Mouse (Mus musculus): ENCODE measurements around the gene Pde4dip. TPM values are rescaled to one million over a fixed set of nuclear protein-coding genes. Genes with fewer than 3 reads are reported as not detected.

Gene Pde4dip
- polyA plus RNA-seq, 1 experiment = 39.5 TPM

DNA sequence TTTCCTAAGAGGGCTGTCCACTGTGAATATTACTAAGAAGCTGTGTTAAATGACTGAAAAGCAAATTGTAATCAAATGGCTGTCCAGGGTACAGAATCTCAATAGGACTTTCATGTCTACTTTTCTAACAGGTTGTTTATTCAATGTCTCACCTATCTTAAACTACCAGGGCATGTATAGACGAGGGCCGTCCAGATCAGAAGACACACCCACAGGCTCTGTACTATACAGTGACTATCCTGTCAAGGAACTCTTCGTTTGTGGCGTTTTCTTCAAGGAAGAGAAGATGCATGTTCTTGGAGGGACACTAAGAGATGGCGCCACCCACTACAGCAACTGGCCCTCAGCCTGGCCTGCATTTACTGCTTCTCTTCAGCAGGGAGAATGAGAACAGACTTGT, 152.9 kb downstream of the Pde4dip start:
- WGBS = 77% methylated on average over 5 of the region's 5 CpGs
- H3K4me1 ChIP-seq (ENCODE audit: control insufficient read depth, insufficient read depth, low read length) = peaks cover 6% of the 10 kb centered on the region; the same call in 1 of the 2 replicates
- no peak overlapping the region for H3K4me3 ChIP-seq (ENCODE audit: insufficient read depth, low read depth, low read length)
- H3K27ac ChIP-seq (ENCODE audit: insufficient read depth, low read depth, low read length) = no peak overlapping the region
- TF ChIP-seq POLR2A (IDR thresholded peaks at IDR 0.05; ENCODE audit: insufficient read depth, low read depth, low read length) (no peak), CTCF (IDR thresholded peaks at IDR 0.05; ENCODE audit: insufficient read depth, low read depth, low read length) (no peak)

DNA sequence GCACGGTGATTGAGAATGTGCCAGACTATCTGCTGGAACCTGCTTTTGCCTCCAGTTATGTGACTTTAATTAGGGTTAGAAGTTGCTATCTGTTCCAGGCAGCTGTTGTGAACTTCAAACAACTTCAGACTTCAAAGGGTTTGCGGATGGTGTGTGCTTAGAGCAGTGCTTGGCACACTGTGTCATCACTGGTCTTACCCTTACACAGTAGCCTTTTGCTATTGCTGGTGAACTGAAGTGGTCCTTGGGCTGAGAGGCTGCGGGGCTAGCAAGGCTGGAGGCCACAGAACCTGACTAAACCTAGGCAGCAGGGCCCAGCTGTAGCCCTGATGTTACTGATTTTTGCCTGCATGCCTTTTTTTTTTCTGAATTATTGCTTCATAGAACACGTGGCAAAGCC, 154.2 kb downstream of the Pde4dip start:
- H3K4me3 ChIP-seq (ENCODE audit: insufficient read depth, low read depth, low read length) = no peak overlapping the region
- TF ChIP-seq POLR2A (IDR thresholded peaks at IDR 0.05; ENCODE audit: insufficient read depth, low read depth, low read length) = no peak
- TF ChIP-seq CTCF (IDR thresholded peaks at IDR 0.05; ENCODE audit: insufficient read depth, low read depth, low read length) = no peak

DNA sequence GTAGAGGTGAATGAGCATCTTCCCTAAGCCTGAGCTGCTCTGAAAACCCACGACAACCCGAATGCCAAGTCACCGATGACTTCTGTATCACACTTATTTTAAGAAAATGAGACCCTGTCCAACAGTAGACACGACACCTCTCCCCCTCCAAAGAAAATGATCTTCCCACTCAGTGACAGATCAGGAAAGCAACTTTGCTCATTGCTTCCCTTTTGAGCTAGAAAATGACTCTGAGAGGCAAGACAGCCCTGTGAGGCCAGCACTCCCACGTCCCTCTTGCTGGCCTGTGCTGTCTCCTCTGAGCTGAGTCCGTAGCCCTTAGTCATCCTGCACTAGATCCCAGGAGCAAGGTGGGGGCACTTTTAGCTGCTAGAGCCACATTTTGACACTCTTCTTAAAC, 155.9 kb downstream of the Pde4dip start:
- Histone ChIP-seq H3K4me1 (ENCODE audit: control insufficient read depth, insufficient read depth, low read length) (peaks cover 11% of the 10 kb centered on the region; the same call in 1 of the 2 replicates), H3K4me3 (ENCODE audit: insufficient read depth, low read depth, low read length) (no peak overlapping the region), H3K27ac (ENCODE audit: insufficient read depth, low read depth, low read length) (peak overlapping the region; percentile 14; the same call in 1 of the 2 replicates)
- WGBS = 53% methylated on average over 6 of the region's 6 CpGs
- TF ChIP-seq POLR2A (IDR thresholded peaks at IDR 0.05; ENCODE audit: insufficient read depth, low read depth, low read length) (no peak), CTCF (IDR thresholded peaks at IDR 0.05; ENCODE audit: insufficient read depth, low read depth, low read length) (no peak)

More for the DNA sequence above, 154.2 kb downstream of the Pde4dip start:
- 71% methylated on average over 4 of the region's 4 CpGs for WGBS
- Histone ChIP-seq H3K27ac (ENCODE audit: insufficient read depth, low read depth, low read length) (no peak overlapping the region), H3K4me1 (ENCODE audit: control insufficient read depth, insufficient read depth, low read length) (peaks cover 11% of the 10 kb centered on the region; the same call in 1 of the 2 replicates)

DNA sequence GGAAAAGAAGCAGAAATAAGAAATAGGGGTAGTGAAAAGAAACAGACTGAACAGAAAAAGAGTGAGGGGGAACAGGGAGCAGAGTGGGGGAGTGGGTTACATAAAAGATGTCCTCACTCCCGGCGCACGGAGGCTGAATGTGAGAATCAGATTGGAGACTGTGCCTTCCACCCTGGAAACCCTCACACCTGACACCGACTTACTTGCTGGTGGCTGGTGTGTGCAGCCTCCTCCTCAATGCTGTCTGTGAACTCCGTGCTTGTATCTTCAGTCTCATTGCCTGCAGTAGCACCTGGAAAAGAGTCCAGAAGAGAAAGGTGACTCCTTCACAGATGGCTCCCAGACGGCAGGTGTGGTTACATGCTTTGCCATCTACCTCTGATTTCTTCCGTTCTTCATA, 157.9 kb downstream of the Pde4dip start:
- Histone ChIP-seq H3K4me1 (ENCODE audit: control insufficient read depth, insufficient read depth, low read length) (peaks cover 11% of the 10 kb centered on the region; the same call in 1 of the 2 replicates), H3K27ac (ENCODE audit: insufficient read depth, low read depth, low read length) (no peak overlapping the region), H3K4me3 (ENCODE audit: insufficient read depth, low read depth, low read length) (no peak overlapping the region)
- 65% methylated on average over 7 of the region's 7 CpGs for WGBS
- TF ChIP-seq POLR2A (IDR thresholded peaks at IDR 0.05; ENCODE audit: insufficient read depth, low read depth, low read length) = no peak
- TF ChIP-seq CTCF (IDR thresholded peaks at IDR 0.05; ENCODE audit: insufficient read depth, low read depth, low read length) = no peak

DNA sequence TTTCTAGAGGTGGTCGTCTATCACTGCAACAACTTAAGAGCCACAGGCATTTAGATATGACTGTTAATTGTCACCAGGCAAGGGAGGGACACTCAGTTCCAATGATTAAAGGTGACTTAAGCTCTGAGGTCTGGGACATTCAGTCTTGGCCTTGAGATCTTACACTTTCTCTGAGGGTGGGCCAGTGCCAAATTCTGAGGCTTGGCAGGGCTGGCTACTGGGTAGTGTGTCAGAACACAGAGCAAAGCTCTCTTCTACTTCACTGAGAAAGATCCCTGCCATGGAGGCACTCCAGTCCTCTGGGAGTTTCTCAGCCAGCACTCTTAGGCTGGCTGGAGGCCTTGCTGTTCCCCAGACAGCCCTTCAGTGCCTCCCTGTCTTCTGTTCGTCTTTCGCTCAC, 158.4 kb downstream of the Pde4dip start:
- Histone ChIP-seq H3K27ac (ENCODE audit: insufficient read depth, low read depth, low read length) (no peak overlapping the region), H3K4me3 (ENCODE audit: insufficient read depth, low read depth, low read length) (no peak overlapping the region), H3K4me1 (ENCODE audit: control insufficient read depth, insufficient read depth, low read length) (peaks cover 11% of the 10 kb centered on the region; the same call in 1 of the 2 replicates)
- 52% methylated on average over 3 of the region's 3 CpGs for WGBS
- TF ChIP-seq CTCF (IDR thresholded peaks at IDR 0.05; ENCODE audit: insufficient read depth, low read depth, low read length) = no peak
- TF ChIP-seq POLR2A (IDR thresholded peaks at IDR 0.05; ENCODE audit: insufficient read depth, low read depth, low read length) = no peak

DNA sequence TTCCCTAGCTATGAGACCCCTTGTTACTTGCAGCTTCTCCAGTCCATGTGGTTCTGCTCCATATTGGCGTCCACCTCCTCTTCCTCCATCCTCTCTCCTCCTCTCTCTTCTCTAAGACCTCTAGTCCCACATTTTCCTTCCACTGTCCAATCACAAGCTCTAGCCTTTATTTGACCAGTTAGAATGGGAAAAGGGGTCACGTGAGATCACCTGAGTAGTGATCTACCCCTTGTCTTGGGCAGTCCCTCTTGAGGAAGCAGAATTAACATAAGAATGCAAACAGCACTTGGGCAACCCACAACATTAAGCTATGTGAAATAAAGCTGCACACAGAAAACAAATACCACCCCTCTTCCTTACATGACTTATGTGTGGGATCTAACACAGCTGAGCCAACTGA, 160.7 kb downstream of the Pde4dip start:
- Histone ChIP-seq H3K4me1 (ENCODE audit: control insufficient read depth, insufficient read depth, low read length) (peaks cover 7% of the 10 kb centered on the region; the same call in 1 of the 2 replicates), H3K4me3 (ENCODE audit: insufficient read depth, low read depth, low read length) (no peak overlapping the region), H3K27ac (ENCODE audit: insufficient read depth, low read depth, low read length) (no peak overlapping the region)
- WGBS = 87% methylated on average over 2 of the region's 2 CpGs
- TF ChIP-seq CTCF (IDR thresholded peaks at IDR 0.05; ENCODE audit: insufficient read depth, low read depth, low read length) = no peak
- TF ChIP-seq POLR2A (IDR thresholded peaks at IDR 0.05; ENCODE audit: insufficient read depth, low read depth, low read length) = no peak

DNA sequence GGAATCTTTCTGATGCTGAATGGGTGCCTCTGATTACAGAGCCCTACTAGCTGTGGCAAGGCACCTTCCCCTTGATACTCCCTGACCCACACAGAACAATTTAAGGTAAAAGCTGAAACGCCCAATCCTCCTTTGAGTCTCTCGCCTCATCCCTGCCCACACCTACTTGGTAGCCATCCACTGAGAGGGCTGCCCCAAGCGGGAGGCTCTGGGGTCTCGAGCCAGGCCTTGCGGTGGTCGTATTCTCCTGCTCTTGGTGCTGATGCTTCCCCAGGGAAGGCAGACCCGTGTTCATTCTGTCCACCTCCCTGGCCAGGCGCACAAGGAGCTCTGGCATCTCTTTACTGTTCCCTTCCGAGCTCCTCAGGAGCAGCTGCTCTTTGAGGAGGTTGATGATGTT, 169.4 kb downstream of the Pde4dip start:
- WGBS = 63% methylated on average over 9 of the region's 9 CpGs
- Histone ChIP-seq H3K27ac (ENCODE audit: insufficient read depth, low read depth, low read length) (peak overlapping the region; percentile 50; the same call in 1 of the 2 replicates), H3K4me1 (ENCODE audit: control insufficient read depth, insufficient read depth, low read length) (peaks cover 9% of the 10 kb centered on the region), H3K4me3 (ENCODE audit: insufficient read depth, low read depth, low read length) (no peak overlapping the region)
- TF ChIP-seq CTCF (IDR thresholded peaks at IDR 0.05; ENCODE audit: insufficient read depth, low read depth, low read length) (no peak), POLR2A (IDR thresholded peaks at IDR 0.05; ENCODE audit: insufficient read depth, low read depth, low read length) (no peak)

DNA sequence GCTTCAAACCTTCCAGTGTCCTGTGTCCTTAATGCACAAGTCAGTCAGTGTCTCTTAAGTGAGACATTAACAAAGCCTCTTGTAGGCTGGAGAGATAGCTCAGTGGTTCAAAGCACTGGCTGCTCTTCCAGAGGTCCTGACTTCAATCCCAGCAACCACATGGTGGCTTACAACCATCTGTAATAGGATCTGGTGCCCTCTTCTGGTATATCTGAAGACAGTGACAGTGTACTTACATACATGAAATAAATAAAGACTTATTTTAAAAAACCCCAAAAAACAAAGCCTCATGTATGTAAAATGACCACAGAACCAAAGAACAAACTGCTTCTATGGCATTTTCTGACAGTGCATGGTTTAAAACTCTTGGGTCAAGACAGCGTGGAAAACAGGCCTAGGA, 172.6 kb downstream of the Pde4dip start:
- Histone ChIP-seq H3K27ac (ENCODE audit: insufficient read depth, low read depth, low read length) (no peak overlapping the region), H3K4me3 (ENCODE audit: insufficient read depth, low read depth, low read length) (no peak overlapping the region), H3K4me1 (ENCODE audit: control insufficient read depth, insufficient read depth, low read length) (peaks cover 9% of the 10 kb centered on the region)
- 98% methylated on average over 1 of the region's 1 CpGs for WGBS
- TF ChIP-seq CTCF (IDR thresholded peaks at IDR 0.05; ENCODE audit: insufficient read depth, low read depth, low read length) (no peak), POLR2A (IDR thresholded peaks at IDR 0.05; ENCODE audit: insufficient read depth, low read depth, low read length) (no peak)

DNA sequence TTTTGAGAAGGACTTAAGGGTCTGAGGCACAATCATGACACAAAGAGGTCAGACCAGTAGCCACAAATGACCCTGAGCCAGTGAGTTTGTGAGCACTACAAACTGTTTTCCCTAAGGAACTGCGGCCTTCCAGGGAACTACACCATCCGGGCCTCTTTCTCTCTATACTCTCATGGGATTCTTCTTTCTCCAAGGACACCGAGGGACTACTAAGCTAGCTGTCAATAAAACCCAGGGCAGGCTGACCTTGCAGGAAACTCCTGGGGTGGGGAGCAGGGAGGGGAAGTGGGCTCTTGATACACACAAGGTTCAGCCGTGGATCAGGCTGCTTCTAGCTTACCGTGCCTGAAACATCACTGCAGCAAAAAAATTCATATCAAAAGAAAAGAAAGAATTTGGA, 177.6 kb downstream of the Pde4dip start:
- no peak for TF ChIP-seq POLR2A (IDR thresholded peaks at IDR 0.05; ENCODE audit: insufficient read depth, low read depth, low read length)
- TF ChIP-seq CTCF (IDR thresholded peaks at IDR 0.05; ENCODE audit: insufficient read depth, low read depth, low read length) = no peak

DNA sequence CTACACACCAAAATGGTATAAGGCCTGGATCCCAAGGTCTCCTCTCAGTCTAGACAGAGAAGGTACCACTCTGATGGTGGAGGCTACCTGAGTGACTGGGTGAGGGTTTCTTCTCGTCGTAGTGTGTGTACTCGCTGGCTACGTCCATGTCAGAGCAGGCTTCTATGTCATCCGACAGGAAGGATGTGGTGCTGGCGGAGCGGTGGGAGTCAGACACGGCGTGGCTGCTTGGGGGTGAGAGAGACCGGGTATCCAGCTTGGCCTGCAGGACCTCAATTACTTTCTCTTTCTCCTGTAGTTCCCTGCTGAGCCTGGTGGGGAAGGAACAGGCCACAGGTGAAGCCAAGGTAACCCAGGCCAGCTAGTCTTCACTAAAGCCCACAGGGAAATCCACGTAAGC, 178.4 kb downstream of the Pde4dip start:
- WGBS = 93% methylated on average over 11 of the region's 11 CpGs
- H3K4me1 ChIP-seq (ENCODE audit: control insufficient read depth, insufficient read depth, low read length) = peaks cover 8% of the 10 kb centered on the region; the same call in 1 of the 2 replicates
- TF ChIP-seq POLR2A (IDR thresholded peaks at IDR 0.05; ENCODE audit: insufficient read depth, low read depth, low read length) (no peak), CTCF (IDR thresholded peaks at IDR 0.05; ENCODE audit: insufficient read depth, low read depth, low read length) (no peak)

More for the DNA sequence above, 177.6 kb downstream of the Pde4dip start:
- Histone ChIP-seq H3K4me1 (ENCODE audit: control insufficient read depth, insufficient read depth, low read length) (peaks cover 8% of the 10 kb centered on the region; the same call in 1 of the 2 replicates), H3K4me3 (ENCODE audit: insufficient read depth, low read depth, low read length) (no peak overlapping the region), H3K27ac (ENCODE audit: insufficient read depth, low read depth, low read length) (no peak overlapping the region)
- WGBS = 73% methylated on average over 5 of the region's 5 CpGs

More for the DNA sequence above, 178.4 kb downstream of the Pde4dip start:
- H3K4me3 ChIP-seq (ENCODE audit: insufficient read depth, low read depth, low read length) = no peak overlapping the region
- no peak overlapping the region for H3K27ac ChIP-seq (ENCODE audit: insufficient read depth, low read depth, low read length)

Data from olfactory bulb, adult 2 months (tissue).